Mouse (Mus musculus) liver, embryonic 14.5 days (tissue): Measurements from ENCODE around the gene Ssr2.

ENCODE experiments used
- CTCF ChIP-seq: IDR thresholded peaks from 2 replicates; pipeline ENCODE4 v1.5.1; 2016; ENCODE audit warnings: antibody characterized with exemption, low read depth, control low read depth
- EP300 ChIP-seq: IDR thresholded peaks from 2 replicates; pipeline ENCODE4 v1.6.1; 2016; ENCODE audit warnings: antibody characterized with exemption, low read depth

DNA sequence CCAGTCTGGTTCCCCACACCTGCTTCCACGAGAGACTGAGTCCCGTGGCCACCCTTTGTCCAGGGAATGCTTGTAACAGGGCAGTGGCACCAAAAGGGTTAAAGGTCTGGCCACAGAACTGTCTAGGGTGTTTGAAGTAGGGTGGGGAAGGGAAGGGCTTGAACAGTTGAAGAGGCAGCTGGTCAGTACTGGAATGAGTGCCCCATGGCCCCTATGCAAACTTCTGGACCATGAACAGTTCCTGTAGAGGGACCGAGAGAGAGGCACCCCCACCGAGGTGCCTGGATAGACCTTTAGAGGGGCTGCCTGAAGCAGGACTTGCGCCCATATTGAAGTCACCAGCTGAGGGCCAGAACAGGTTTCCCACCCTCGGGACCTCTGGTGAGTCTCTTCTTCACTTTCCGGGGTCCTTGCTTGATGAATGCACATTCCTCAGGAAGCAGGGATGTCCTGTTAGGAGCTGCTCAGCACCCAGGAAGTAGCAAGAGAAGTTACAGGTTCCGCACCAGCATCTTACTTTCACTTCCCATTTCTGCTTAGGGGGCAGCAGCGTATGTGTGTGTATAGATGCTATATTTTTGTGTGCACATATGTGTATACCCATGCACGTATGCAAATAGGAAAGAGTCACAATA is 17.4 kb downstream of the Ssr2 start:
- TF ChIP-seq CTCF, result no peak
- no peak for TF ChIP-seq EP300
